Mouse (Mus musculus) heart, adult 2 months (tissue): ENCODE measurements around the gene Car12.

ENCODE experiments used
- CTCF ChIP-seq: fragments of 200-600 bp; IDR thresholded peaks from 2 replicates; pipeline ENCODE4 v1.8.1; 2022; ENCODE audit warnings: antibody characterized with exemption, mild to moderate bottlenecking, moderate library complexity
- EP300 ChIP-seq: fragments of 200-500 bp; IDR thresholded peaks from 2 replicates; pipeline ENCODE4 v1.6.1; 2011; ENCODE audit warnings: low read depth, low read length, control low read depth; ENCODE audit not compliant: insufficient read depth

DNA sequence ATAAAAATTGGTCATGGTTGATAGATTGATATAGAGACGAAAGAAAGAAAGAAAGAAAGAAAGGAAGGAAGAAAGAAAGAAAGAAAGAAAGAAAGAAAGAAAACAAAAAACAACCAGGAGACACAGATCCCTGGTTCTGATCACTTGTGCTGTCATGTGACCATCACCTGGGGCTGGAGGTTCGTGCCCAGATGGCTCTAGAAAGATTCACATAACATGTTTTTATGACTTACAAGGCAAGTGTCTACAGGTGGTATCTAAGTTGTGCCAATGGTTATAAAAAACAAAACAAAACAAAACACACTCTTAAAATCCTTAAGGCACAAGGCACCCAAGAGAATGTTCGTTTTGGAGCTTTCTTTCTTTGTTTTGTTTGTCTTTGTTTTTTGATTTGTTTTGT is 49.7 kb upstream of the Car12 start:
- TF ChIP-seq CTCF (no peak), EP300 (no peak)
